Mouse (Mus musculus) left cerebral cortex, adult 2 months (tissue): ENCODE measurements around the gene Slco4c1. TPM values are rescaled to one million over a fixed set of nuclear protein-coding genes. Genes with fewer than 3 reads are reported as not detected.

Experiments used
- DNase-seq, 2 experiments: peaks; one replicate each; pipeline ENCODE4 v3.0.0; 2021 to 2022; ENCODE audit warnings: low spot score in 2 of 2, mixed read lengths in 1 of 2; ENCODE audit errors: extremely low spot score in 1 of 2
- H3K27ac ChIP-seq: fragments of 200-600 bp; 2 replicates; pipeline ENCODE4 v1.8.1; 2022
- H3K4me3 ChIP-seq: fragments of 200-600 bp; 2 replicates; pipeline ENCODE4 v1.8.1; 2022
- CTCF ChIP-seq: fragments of 200-600 bp; IDR thresholded peaks from 2 replicates; pipeline ENCODE4 v1.8.1; 2022; ENCODE audit warnings: antibody characterized with exemption, mild to moderate bottlenecking, moderate library complexity
- intact Hi-C: fragments of 180-260 bp; cut with DNase I; formaldehyde crosslinking; loops from one replicate; pipeline ENCODE4 v1.15.1; 2025
- total RNA-seq, 2 experiments: library from RNA; stranded (reverse); gene quantifications; 2 replicates each; pipeline ENCODE4 v1.2.3; 2021

Gene Slco4c1
- total RNA-seq, 2 experiments from 2014 or later = 1.8 to 2.2 TPM

GRCm38 (mm10) chr1:96766535-96766934, 105.4 kb downstream of the Slco4c1 start:
- Histone ChIP-seq H3K4me3 (no peak overlapping the region), H3K27ac (no peak overlapping the region)
- intact Hi-C loops = no loop called here
- no peak for DNase-seq
- TF ChIP-seq CTCF = no peak
